Mouse (Mus musculus): Measurements from ENCODE around the gene Ehbp1. TPM values are rescaled to one million over a fixed set of nuclear protein-coding genes. Genes with fewer than 3 reads are reported as not detected.

The Ehbp1 gene
- polyA plus RNA-seq, 1 experiment from 2014 or later: 2.5 TPM

- ATAC-seq (ENCODE audit: insufficient read depth): no peak
- Histone ChIP-seq H3K27me3 (no peaks in the 10 kb centered on the region), H3K4me2 (no peak overlapping the region), H3K4me1 (replicated peaks) (no peaks in the 10 kb centered on the region), H3K4me3 (replicated peaks) (no peak overlapping the region), H3K9me3 (replicated peaks) (no peaks in the 10 kb centered on the region), H3K9ac (no peak overlapping the region), H3K27ac (replicated peaks) (no peak overlapping the region), H3K36me3 (replicated peaks) (no peaks in the 10 kb centered on the region)
- 74% methylated on average over 3 of the region's 3 CpGs for WGBS (ENCODE audit: insufficient replicate concordance)
These were observed 186.6 kb downstream of the Ehbp1 start for GRCm38 (mm10) chr11:22155366-22156095.

- 77% methylated on average over 9 of the region's 9 CpGs for WGBS (ENCODE audit: insufficient replicate concordance)
- Histone ChIP-seq H3K4me3 (replicated peaks) (no peak overlapping the region), H3K9ac (no peak overlapping the region), H3K9me3 (replicated peaks) (no peaks in the 10 kb centered on the region), H3K27me3 (no peaks in the 10 kb centered on the region), H3K4me2 (no peak overlapping the region), H3K27ac (replicated peaks) (no peak overlapping the region), H3K4me1 (replicated peaks) (no peaks in the 10 kb centered on the region), H3K36me3 (replicated peaks) (no peaks in the 10 kb centered on the region)
- no peak for ATAC-seq (ENCODE audit: insufficient read depth)
These were observed 187.4 kb downstream of the Ehbp1 start for GRCm38 (mm10) chr11:22154501-22155294.

- Histone ChIP-seq H3K9me3 (replicated peaks) (no peaks in the 10 kb centered on the region), H3K36me3 (replicated peaks) (0 out of 2 replicates have a peak, but pooled peaks cover 2% of the 10 kb centered on the region), H3K4me2 (no peak overlapping the region), H3K4me1 (replicated peaks) (no peaks in the 10 kb centered on the region), H3K4me3 (replicated peaks) (no peak overlapping the region), H3K9ac (no peak overlapping the region), H3K27ac (replicated peaks) (no peak overlapping the region), H3K27me3 (no peaks in the 10 kb centered on the region)
- WGBS (ENCODE audit: insufficient replicate concordance): 68% methylated on average over 2 of the region's 2 CpGs
- ATAC-seq (ENCODE audit: insufficient read depth): no peak
These were observed 201.4 kb downstream of the Ehbp1 start for GRCm38 (mm10) chr11:22140737-22141136.

DNA sequence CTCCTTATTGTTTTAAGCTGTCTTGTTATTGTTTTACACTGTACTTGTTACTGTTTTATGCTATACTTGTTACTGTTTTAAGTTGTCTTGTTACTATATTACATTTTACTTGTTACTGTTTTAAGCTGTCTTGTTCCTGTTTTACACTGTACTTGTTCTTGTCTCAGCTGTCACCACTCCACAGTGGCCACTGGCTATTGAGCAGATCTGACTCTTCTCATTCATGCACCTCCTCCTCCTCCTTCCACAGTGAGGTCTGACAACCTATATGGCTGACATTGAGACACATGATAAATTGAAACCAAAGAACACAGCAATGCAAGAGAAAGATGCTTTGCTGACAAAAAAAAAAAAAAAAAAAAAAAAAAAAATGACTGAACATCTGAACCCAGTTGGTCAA is 203.6 kb downstream of the Ehbp1 start:
- no peaks in the 10 kb centered on the region for H3K9me3 ChIP-seq (replicated peaks)
- H3K4me3 ChIP-seq (replicated peaks): no peak overlapping the region
- H3K4me1 ChIP-seq (replicated peaks): no peaks in the 10 kb centered on the region
- no peak overlapping the region for H3K27ac ChIP-seq (replicated peaks)
- H3K4me2 ChIP-seq: no peak overlapping the region
- 0 out of 2 replicates have a peak, but pooled peaks cover 2% of the 10 kb centered on the region for H3K36me3 ChIP-seq (replicated peaks)
- no peak overlapping the region for H3K9ac ChIP-seq
- no peaks in the 10 kb centered on the region for H3K27me3 ChIP-seq
- no peak for ATAC-seq (ENCODE audit: insufficient read depth)

DNA sequence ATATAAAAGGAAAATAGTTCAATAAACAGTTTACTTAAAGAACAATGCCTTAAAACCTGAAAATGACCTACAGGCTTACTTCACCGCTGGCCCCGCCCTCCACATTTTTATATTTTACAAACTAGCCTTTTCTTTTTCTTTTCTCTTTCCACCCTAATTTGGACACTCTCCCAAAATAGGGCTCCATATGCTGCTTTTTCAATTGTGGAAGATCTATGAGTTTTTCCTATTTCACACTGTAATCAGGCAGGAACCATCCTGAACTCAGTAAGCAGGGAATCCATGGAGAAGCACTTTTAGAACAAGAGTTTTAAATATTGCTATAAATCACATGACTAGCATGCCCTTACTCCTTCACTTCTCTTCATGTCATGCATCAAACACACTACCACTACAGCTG is 216.9 kb downstream of the Ehbp1 start:
- Histone ChIP-seq H3K36me3 (replicated peaks) (no peaks in the 10 kb centered on the region), H3K27ac (replicated peaks) (no peak overlapping the region), H3K27me3 (no peaks in the 10 kb centered on the region), H3K4me1 (replicated peaks) (no peaks in the 10 kb centered on the region), H3K4me3 (replicated peaks) (no peak overlapping the region), H3K9me3 (replicated peaks) (no peaks in the 10 kb centered on the region), H3K9ac (no peak overlapping the region), H3K4me2 (no peak overlapping the region)
- ATAC-seq (ENCODE audit: insufficient read depth): no peak
- 86% methylated on average over 2 of the region's 2 CpGs for WGBS (ENCODE audit: insufficient replicate concordance)

- H3K4me1 ChIP-seq (replicated peaks): no peaks in the 10 kb centered on the region
- no peaks in the 10 kb centered on the region for H3K27me3 ChIP-seq
- H3K4me2 ChIP-seq: no peak overlapping the region
- H3K9ac ChIP-seq: no peak overlapping the region
- no peak overlapping the region for H3K4me3 ChIP-seq (replicated peaks)
- H3K9me3 ChIP-seq (replicated peaks): no peaks in the 10 kb centered on the region
- H3K36me3 ChIP-seq (replicated peaks): no peaks in the 10 kb centered on the region
- 70% methylated on average over 3 of the region's 3 CpGs for WGBS (ENCODE audit: insufficient replicate concordance)
- no peak for ATAC-seq (ENCODE audit: insufficient read depth)
- H3K27ac ChIP-seq (replicated peaks): no peak overlapping the region
These were observed 223.2 kb downstream of the Ehbp1 start for GRCm38 (mm10) chr11:22118853-22119252.

- 89% methylated on average over 3 of the region's 3 CpGs for WGBS (ENCODE audit: insufficient replicate concordance)
- no peak overlapping the region for H3K27ac ChIP-seq (replicated peaks)
These were observed 229.9 kb downstream of the Ehbp1 start for GRCm38 (mm10) chr11:22112161-22112560.

DNA sequence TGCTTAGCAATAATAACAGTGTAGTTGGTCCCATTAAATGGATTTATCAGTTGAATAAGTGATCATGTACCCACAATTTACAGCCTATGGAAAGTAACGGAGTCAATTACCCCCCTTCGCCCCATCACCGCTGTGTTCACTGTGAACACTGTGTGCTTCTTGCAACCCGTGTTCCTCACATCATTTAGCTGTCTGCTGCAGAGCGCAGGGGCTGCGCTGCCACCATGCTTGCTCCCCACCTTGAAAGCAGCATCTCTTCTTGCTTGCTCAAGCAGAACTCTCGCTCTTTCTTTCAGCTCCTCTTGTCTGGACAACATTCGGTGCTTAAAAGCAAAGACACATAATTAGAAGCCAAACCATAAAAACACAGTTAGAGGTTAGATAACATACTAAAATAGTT is 252.7 kb downstream of the Ehbp1 start:
- H3K4me1 ChIP-seq (replicated peaks): no peaks in the 10 kb centered on the region
- no peak overlapping the region for H3K27ac ChIP-seq (replicated peaks)
- no peak overlapping the region for H3K9ac ChIP-seq
- no peaks in the 10 kb centered on the region for H3K27me3 ChIP-seq
- no peak overlapping the region for H3K4me2 ChIP-seq
- no peak overlapping the region for H3K4me3 ChIP-seq (replicated peaks)
- H3K36me3 ChIP-seq (replicated peaks): no peaks in the 10 kb centered on the region
- no peaks in the 10 kb centered on the region for H3K9me3 ChIP-seq (replicated peaks)
- 86% methylated on average over 8 of the region's 8 CpGs for WGBS (ENCODE audit: insufficient replicate concordance)
- ATAC-seq (ENCODE audit: insufficient read depth): no peak

More at GRCm38 (mm10) chr11:22112161-22112560, 229.9 kb downstream of the Ehbp1 start:
- no peaks in the 10 kb centered on the region for H3K4me1 ChIP-seq (replicated peaks)
- no peak overlapping the region for H3K4me3 ChIP-seq (replicated peaks)
- H3K36me3 ChIP-seq (replicated peaks): no peaks in the 10 kb centered on the region
- no peaks in the 10 kb centered on the region for H3K9me3 ChIP-seq (replicated peaks)
- no peaks in the 10 kb centered on the region for H3K27me3 ChIP-seq
- no peak for ATAC-seq (ENCODE audit: insufficient read depth)
- no peak overlapping the region for H3K4me2 ChIP-seq
- no peak overlapping the region for H3K9ac ChIP-seq

- no peak overlapping the region for H3K27ac ChIP-seq (replicated peaks)
- peaks cover 9% of the 10 kb centered on the region; the same call in 1 of the 2 replicates for H3K36me3 ChIP-seq (replicated peaks)
- H3K27me3 ChIP-seq: no peaks in the 10 kb centered on the region
- ATAC-seq (ENCODE audit: insufficient read depth): no peak
- no peak overlapping the region for H3K4me2 ChIP-seq
- H3K4me1 ChIP-seq (replicated peaks): no peaks in the 10 kb centered on the region
- H3K9me3 ChIP-seq (replicated peaks): no peaks in the 10 kb centered on the region
- 57% methylated on average over 2 of the region's 2 CpGs for WGBS (ENCODE audit: insufficient replicate concordance)
- H3K4me3 ChIP-seq (replicated peaks): no peak overlapping the region
- no peak overlapping the region for H3K9ac ChIP-seq
These were observed 278.7 kb downstream of the Ehbp1 start for GRCm38 (mm10) chr11:22063352-22063751.

DNA sequence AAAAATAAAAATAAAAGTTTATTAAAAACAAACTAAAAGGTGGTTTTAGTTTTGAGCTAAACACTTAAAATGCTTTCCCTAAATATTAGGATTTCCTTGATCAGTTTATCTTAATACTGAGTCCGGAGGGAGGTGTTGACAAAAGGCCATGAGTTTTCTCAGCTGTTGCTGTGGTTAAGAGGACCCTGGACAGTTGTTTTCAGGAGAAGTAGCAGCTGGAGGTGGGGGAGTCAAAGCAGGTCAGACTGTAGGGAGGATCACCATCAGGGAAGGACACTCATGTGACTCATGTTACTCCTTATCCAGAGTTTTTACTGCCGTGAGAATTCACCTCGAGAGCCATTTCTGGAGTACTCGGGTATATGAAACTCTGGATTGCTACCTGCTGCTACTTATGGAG is 280.4 kb downstream of the Ehbp1 start:
- Histone ChIP-seq H3K27me3 (no peaks in the 10 kb centered on the region), H3K4me1 (replicated peaks) (no peaks in the 10 kb centered on the region), H3K36me3 (replicated peaks) (peaks cover 9% of the 10 kb centered on the region; the same call in 1 of the 2 replicates), H3K4me3 (replicated peaks) (no peak overlapping the region), H3K9ac (no peak overlapping the region), H3K9me3 (replicated peaks) (no peaks in the 10 kb centered on the region), H3K4me2 (no peak overlapping the region), H3K27ac (replicated peaks) (no peak overlapping the region)
- WGBS (ENCODE audit: insufficient replicate concordance): 78% methylated on average over 4 of the region's 4 CpGs
- no peak for ATAC-seq (ENCODE audit: insufficient read depth)

DNA sequence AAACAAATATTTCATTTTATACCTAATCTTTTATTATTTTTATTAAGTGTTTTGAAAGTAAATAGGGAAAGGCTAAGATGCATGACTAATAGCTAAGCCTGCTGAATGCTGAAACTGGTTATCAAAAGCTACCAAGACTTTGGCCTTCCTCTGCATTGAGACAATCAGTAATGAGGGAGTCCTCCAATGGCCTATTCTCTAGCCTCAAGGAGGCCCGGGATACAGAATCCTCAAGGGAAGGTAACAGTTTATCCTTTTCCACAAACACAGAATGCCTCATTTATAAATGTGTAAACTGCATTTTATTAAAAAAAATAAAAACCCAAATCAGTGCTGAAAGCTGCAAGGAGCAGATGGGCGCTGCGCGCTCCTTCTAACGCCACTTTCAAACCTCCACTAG is 284.6 kb downstream of the Ehbp1 start:
- Histone ChIP-seq H3K4me2 (no peak overlapping the region), H3K4me3 (replicated peaks) (no peak overlapping the region), H3K27me3 (no peaks in the 10 kb centered on the region), H3K9me3 (replicated peaks) (no peaks in the 10 kb centered on the region), H3K27ac (replicated peaks) (no peak overlapping the region), H3K36me3 (replicated peaks) (0 out of 2 replicates have a peak, but pooled peaks cover 7% of the 10 kb centered on the region), H3K9ac (no peak overlapping the region), H3K4me1 (replicated peaks) (no peaks in the 10 kb centered on the region)
- WGBS (ENCODE audit: insufficient replicate concordance): 87% methylated on average over 5 of the region's 5 CpGs
- ATAC-seq (ENCODE audit: insufficient read depth): no peak
